Mouse (Mus musculus): ENCODE results near the gene Fgf15.
"Not testable (repeated sequence)": the region's sequence is repeated elsewhere in the genome, so short reads cannot be mapped to it uniquely, and the experiment has no call there.

Gene Fgf15

DNA sequence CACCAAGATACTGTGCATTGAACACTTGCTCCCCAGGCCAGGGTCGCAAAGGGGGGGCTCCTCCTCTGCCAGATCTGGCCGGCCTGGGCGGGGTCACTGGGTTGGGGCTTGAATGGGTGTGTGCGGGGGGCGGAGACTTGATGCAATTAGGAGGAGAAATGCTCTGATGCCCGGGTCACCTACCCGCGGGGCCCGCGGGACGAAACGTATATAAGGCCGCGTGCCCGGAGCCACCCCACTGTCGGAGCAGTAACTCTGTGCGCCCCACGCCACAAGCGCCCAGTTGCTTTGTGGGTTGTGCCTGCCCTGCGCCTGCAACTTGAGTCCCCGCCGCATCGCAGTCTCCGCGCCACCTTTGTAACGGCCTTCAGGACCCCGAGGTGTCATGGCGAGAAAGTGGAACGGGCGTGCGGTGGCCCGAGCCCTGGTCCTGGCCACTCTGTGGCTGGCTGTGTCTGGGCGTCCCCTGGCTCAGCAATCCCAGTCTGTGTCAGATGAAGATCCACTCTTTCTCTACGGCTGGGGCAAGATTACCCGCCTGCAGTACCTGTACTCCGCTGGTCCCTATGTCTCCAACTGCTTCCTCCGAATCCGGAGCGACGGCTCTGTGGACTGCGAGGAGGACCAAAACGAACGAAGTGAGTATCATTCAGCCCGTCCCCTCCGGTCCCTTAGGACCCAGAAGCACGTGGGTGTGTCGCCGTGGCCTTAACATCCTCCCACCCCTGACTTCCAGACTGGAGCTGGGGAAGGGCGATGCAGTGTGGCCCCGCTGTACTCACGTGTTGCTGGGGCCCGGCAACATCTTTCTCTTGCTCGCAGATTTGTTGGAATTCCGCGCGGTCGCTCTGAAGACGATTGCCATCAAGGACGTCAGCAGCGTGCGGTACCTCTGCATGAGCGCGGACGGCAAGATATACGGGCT is at the start of gene Fgf15:
TSS of gene Fgf15 (plus strand) at position 238 of the 925 bp plus-strand sequence.
- peak; percentile 4 to 16 for DNase-seq

DNA sequence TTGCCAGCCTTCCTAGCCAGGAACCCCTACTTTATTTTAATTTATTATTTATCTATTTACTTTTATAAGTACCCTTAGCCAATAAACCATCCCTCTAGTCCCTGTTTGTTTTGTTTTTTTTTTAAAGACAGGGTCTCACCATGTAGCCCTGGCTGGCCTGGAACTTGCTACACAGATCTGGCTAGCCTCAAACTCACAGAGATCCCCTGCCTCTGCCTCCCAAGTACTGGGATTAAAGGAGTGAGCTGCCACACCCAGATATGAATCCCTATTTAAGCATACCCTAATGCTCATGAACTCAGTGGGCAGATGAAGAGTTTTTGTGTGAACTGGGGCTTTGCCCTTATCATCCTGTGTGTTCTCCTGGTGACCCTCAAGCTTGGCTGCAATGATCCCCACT is 49.3 kb upstream of the Fgf15 start, which contains the start of gene Fgf4:
TSS of gene Fgf4 (plus strand) at position 301 of the 400 bp plus-strand sequence.
- DNase-seq: no peak

- DNase-seq: no peak
Measured at GRCm38 (mm10) chr7:144851321-144851720, 45.0 kb upstream of the Fgf15 start.

- no peak for DNase-seq
Measured at GRCm38 (mm10) chr7:144854966-144855365, 41.4 kb upstream of the Fgf15 start.

DNA sequence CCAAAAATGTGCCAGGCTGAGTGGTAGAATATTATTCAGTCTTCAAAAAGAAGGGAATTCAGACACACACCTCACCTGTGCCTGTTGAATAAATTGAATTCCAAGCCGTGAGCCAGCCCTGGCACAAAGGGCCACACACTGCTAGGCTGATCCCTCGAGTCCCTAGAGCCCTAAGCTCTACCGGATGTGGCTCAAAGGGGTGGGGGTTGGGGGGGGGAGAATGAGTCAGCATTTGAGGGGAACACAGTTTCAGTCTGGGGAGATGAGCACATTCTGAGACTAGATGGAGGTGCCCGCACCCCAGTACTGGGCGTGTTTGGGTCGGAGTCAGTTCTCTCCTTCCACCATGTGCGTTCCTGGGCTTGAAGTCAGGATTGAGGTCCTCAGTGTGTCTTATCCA is 39.2 kb upstream of the Fgf15 start:
- DNase-seq: no peak

GRCm38 (mm10) chr7:144857826-144858342 is 38.4 kb upstream of the Fgf15 start:
- no peak for DNase-seq

GRCm38 (mm10) chr7:144858702-144859101 is 37.6 kb upstream of the Fgf15 start:
- DNase-seq: no peak

DNA sequence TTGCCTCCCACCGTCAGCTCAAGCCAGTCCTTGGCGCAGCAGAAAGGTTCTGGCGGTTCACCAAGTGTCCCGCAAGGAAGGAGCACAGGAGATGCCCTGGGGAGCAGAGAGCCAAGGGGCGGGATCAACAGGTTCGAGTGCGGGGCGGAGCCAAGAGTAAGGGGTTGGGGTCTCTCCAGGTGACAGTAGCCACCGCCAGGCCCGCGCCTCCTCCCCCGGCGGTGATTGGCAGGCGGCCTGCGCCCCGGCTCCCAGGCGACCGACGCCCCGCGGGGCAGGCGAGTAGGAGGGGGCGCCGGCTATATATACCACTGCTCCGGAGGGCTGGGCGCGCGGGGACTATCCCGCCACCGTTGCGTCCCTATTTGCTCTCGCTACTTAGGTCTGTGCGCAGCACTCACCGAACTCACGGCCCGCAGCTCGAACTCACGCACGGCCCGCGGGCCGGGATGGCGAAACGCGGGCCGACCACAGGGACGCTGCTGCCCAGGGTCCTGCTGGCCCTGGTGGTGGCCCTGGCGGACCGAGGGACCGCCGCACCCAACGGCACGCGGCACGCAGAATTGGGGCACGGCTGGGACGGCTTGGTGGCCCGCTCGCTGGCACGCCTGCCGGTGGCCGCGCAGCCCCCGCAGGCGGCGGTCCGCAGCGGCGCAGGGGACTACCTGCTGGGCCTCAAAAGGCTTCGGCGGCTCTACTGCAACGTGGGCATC is 35.1 kb upstream of the Fgf15 start:
- DNase-seq: no peak

GRCm38 (mm10) chr7:144861769-144862070 is 34.6 kb upstream of the Fgf15 start:
- DNase-seq: peak in 1 of 2 experiments; percentile 19

DNA sequence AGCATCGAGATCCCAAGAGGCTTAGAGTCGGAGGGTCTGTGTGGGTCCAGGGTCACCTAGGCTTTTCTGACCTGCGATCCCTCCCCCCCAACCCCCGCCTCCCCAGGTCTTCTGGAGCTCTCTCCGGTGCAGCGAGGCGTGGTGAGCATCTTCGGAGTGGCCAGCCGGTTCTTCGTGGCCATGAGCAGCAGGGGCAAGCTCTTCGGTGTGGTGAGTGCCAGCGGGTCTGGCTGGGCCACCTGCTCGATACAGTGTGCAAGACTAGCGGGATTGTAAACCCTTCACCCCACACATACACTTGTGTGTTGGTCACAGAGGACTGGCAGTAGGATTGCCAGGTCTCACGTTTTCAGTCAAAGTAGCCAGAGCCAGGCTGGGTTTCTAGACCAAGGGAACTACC is 34.2 kb upstream of the Fgf15 start:
- no peak for DNase-seq

DNA sequence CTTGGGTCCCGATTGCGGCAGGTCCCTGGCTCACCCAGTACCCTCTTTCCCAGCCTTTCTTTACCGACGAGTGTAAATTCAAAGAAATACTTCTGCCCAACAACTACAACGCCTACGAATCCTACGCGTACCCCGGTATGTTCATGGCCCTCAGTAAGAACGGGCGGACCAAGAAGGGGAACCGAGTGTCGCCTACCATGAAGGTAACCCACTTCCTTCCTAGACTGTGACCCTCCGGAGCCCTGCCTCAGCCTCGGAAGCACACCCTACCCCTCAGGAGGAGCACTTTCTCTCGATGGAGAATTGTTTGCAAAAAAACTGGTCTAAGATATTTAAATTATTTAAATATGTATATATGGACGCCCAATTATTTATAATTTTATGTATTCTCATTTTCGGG is 33.6 kb upstream of the Fgf15 start:
- DNase-seq: no peak

GRCm38 (mm10) chr7:144863196-144863595 is 33.1 kb upstream of the Fgf15 start:
- DNase-seq: no peak

DNA sequence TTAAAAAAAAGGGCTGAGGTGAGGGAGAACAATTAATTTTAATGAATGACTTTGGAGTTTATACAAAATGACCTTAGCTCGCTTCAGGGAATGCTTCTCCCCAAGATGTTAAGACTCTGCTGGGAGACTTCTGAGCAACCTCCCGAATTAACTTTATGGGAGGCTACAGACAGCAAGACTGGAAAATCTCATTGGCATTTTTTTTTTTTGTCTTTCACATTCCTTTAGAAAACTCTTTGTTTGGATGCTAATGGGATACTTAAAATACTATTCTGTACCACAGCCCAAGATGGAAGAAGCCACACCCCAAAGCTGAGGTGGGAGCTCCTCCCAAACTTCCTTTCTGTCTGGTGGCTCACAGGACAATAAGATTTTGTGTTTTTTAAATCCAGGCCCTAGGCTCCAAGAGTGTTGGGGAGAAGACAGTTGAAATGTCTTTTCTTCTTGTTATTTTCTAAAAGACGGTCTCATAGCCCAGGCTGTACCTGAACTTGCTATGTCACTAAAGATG is 32.1 kb upstream of the Fgf15 start:
- no peak for DNase-seq

DNA sequence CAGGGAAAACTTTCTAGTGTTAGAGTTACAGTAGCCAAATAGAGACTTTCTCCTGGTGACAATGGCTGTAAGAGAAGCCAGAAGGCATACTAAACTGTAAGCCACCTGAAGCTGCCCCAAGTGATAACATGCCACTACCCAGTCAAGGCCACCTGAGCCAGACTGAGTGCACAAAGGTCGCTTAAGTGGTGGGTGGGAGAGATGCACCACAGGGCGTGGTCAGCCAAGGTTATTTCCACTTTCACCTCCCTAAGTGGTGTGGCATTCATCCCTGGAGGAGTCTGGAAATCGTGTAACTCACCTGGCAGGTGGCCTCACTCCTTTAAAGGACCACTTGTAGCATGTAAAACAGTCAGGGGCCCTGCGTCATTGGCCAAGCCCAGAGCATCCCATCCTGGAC is 29.2 kb upstream of the Fgf15 start:
- no peak for DNase-seq

- DNase-seq: no peak
Measured at GRCm38 (mm10) chr7:144867602-144868001, 28.7 kb upstream of the Fgf15 start.

DNA sequence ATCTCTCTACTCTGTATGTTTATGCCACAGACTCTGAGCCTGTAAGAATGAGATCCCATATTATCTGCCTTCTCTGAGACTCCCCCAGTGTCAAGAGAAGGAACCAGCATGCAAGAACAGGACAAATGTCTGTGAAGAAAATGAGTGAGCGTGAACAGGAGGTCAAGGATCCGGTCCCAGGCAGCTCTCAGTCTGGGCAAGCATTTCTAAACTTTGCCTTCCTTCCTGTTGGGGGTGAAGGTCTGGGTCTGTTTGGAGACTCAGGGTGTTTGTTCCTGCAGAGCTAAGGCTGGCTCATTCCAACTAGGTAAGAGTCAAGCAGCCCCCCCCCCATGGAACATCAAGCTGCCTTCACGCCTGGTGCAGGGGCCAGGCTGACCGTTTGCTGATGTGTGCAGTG is 23.9 kb upstream of the Fgf15 start:
- DNase-seq: no peak

DNA sequence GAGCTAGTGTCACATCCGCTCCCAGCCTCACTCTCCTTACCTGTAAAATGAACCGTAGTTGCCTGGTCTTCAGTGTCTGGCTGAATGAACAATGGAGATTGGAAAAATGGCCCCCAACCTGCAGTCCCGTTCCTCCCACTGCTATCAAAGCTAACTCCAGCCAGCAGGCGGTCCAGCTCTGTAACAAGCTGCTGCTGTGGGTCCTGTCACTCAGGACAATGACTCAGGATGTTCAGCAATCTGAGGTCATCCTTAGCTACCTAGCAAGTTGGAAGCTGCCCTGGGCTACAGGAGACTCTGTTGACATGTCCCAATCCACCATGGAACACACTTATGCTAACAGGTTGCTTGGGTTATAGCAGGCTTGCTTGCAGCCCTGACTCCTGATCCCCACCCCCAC is 23.2 kb upstream of the Fgf15 start:
- DNase-seq: no peak

DNA sequence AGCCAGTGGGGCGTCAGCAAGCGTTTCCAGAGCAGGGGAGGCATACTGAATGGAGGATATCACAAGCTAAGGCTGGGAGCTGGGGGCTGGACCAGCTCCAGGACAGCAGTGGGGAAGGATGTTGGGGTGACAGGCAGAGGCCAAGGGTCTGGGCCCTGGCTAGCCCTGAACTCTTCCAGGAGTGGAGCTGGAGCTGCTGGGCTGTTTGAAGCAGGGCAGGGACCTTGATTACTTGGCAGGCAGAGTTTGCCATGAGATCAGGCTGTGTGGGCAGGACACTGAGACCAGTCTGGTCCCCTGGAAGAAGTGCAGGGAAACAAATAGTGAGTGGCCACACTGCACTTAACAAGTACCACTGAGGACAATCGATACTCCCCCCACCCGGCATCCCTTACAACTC is 22.1 kb upstream of the Fgf15 start:
- DNase-seq: no peak

DNA sequence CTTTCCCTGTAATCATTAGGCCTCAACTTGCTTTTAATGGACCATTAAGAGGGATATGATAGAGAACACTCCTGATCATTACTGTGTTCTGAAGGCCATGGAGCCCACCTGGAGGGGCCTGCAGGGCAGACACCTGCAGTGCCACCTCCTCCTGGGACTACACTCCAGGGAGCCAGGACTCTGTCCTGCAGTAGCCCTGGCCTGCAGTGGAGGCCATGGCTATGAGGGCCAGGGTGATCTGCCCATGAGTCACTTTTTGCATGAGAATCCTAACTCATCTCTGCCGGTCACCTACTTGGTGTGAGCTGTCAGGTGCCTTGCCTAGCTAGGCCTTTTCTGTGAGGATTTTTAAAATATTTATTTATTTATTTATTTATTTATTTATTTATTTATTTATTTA is 17.9 kb upstream of the Fgf15 start:
- DNase-seq: no peak

DNA sequence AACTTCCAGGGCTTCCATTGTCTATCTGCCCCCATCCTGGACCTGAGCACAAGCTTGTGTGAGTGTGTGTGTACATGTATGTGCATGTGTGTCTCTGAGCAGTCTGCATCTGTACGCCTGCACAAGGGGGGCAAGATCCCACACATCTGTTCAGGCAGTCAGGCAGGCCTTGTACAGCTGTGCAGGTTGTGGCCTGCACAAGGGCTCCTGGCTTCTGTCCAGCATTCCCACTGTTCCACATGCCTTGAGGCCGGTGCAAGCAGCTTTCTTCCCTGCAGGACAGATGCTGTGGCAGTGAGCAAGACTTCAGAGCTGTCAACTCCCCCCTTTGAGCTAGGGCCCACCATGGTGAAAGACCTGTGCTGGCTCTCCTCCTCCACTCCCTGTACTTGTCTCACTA is 13.2 kb upstream of the Fgf15 start:
- DNase-seq: peak in 1 of 2 experiments; percentile 30

- no peak for DNase-seq
Measured at GRCm38 (mm10) chr7:144887672-144888071, 8.7 kb upstream of the Fgf15 start.

GRCm38 (mm10) chr7:144888564-144889299 is 7.6 kb upstream of the Fgf15 start:
- peak in 1 of 2 experiments; percentile 18 for DNase-seq

GRCm38 (mm10) chr7:144890661-144891060 is 5.7 kb upstream of the Fgf15 start:
- DNase-seq: not testable (repeated sequence)
